Mouse (Mus musculus) testis, postnatal 14 days (tissue): ENCODE data around the gene Grk3.

Experiments
- DNase-seq: peaks from one replicate; pipeline ENCODE4 v3.0.0; 2021; ENCODE audit warnings: low spot score

The Grk3 gene

DNA sequence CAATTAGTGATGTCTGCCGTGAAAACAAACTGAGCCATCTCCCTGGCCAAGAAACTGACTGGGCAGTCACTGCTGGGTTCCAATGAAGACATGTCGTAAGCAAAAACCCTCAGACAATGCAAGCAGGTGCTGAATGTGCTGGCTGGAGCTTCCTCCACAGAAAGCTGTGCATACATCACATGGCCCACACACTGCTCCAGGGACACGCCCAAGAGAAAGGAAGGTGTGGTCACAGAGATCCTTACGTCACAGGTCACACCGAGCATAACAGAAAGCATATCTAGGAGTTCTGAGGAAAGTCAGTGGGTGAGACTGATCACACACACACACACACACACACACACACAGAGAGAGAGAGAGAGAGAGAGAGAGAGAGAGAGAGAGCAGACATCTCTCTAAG lies 147.0 kb downstream of the Grk3 start:
- no peak for DNase-seq

DNA sequence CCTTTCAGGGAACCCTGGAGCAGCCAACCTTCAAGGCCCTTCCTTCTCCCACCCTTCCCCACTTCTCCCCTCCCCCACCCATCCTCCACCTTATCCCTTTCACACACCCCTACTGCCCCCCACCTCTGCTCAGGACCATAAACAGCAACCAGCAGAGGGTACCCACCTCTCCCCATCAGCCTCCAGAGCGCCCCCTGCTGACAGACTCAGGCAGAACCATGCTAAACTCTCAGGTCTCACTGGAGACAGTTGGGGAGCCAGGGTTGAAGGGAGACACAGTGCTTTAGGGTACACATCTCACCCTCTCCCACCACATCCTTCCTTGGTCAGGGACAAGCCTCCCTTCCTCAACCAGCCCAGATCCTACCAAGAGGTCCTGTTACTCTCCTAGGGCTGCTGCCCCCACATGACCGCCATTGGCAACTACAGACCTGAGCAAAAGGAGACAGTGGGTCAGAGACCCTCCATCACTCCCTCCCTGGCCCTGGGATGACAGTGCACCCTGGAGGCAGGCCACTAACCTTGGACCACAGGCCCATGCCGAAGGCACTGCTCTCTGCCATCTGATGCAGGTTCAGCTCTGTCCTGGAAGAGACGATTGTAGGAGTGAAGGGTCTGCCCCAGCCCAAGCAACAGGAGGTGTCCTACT lies 150.7 kb downstream of the Grk3 start:
- DNase-seq, result no peak
